Mouse (Mus musculus) embryo, embryonic 11.5 days (tissue): ENCODE results near the gene Pim3.

Source experiments
- DNase-seq: peaks from one replicate; pipeline ENCODE4 v3.0.0-alpha.2; 2012; ENCODE audit warnings: low read depth, low spot score

Pim3 gene

GRCm38 (mm10) chr15:88858141-88858541 is 3.8 kb upstream of the Pim3 start:
- DNase-seq = no peak

GRCm38 (mm10) chr15:88858707-88859106 is 3.3 kb upstream of the Pim3 start:
- no peak for DNase-seq

DNA sequence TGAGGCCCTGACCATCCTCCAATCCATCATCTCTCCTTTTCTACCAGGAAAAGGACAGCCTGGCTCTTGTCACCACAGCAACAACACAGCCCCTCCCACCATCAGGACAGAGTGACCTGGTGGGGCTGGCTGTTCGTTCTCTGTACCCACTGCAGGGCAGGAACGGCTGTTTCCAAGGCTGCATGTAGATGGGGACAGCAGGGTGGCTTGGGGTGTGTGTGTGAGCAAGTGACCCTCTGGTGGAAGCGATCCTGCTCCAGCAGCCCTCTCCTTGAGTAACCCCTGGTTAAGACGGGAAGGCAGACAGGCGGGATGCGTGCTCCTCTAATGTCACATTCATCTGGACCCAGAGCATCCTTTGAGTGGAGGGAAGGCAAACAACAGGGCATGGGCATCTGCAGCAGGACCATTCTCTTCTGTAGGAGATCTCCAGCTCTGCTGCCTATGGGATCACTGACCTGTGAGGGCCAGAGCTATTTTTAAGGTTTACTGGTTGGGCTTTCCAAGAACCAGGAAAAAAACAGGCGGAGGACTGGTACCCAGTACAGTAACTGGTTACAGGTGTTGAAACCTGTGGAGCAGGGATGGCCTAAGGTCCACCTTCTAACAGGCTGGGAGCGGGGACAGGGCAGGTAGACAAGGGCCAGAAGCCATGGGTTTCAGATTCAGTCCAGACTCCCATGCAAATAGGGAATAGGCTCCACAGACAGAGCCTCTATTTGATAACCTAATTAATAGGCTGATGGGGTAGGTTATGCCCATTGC is 2.6 kb upstream of the Pim3 start:
- DNase-seq = no peak

GRCm38 (mm10) chr15:88860781-88861180 is 1.2 kb upstream of the Pim3 start:
- DNase-seq = no peak

- no peak for DNase-seq
Measured at GRCm38 (mm10) chr15:88862881-88863694, 1.1 kb downstream of the Pim3 start.

DNA sequence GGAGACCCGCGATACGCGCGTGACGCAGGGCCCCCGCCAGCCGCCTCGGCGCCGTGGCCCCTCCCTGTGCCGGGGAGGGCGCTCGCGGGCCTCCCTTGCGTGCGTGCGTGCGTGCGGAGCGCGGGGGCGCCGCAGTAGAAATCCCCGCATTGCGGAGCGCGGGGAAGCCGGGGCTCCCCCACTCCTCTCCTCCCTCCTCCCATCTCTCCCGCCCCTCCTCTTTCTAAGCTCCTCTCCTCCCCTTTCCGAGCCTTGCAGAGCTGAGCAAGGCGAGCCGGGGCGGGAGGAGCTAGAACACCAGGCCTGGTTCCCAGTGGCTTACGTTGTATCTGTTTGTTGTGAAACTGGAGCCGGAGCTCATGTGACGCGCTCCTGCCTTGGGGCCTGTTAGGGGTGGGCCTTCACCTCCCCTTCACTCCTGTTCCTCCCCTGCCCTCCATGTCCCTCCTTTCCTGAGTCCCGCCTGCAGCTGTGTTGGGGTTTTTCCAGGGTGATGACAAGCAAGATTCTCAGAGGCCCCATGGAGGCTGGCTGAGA is 1.8 kb downstream of the Pim3 start:
- peak; percentile 84 for DNase-seq

DNA sequence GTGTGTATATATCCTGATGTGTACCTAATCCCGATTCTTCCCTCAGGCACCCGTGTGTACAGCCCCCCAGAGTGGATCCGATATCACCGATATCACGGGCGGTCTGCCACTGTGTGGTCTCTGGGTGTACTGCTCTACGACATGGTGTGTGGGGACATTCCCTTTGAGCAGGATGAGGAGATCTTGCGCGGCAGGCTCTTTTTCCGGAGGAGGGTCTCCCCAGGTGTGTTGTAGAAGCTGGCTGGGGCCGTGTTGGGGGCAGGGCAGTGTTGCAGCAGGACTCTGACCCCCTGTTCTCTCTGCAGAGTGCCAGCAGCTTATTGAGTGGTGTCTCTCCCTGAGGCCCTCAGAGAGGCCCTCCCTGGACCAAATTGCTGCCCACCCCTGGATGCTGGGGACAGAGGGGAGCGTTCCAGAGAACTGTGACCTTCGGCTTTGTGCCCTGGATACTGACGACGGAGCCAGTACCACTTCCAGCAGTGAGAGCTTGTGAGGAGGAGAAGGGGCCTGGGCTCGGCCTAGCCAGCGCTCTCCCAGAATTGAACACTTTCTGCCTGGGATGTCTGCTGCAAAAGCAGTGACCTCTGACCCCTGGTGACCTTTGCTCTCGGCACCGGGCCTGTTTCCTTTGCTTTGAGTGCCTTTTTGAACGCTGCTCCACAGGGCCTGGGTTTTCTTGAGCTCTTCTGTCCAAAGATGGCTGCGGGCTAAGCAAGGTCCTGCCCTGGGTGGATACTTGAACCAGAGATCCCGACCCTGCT is 2.5 kb downstream of the Pim3 start:
- DNase-seq = no peak

DNA sequence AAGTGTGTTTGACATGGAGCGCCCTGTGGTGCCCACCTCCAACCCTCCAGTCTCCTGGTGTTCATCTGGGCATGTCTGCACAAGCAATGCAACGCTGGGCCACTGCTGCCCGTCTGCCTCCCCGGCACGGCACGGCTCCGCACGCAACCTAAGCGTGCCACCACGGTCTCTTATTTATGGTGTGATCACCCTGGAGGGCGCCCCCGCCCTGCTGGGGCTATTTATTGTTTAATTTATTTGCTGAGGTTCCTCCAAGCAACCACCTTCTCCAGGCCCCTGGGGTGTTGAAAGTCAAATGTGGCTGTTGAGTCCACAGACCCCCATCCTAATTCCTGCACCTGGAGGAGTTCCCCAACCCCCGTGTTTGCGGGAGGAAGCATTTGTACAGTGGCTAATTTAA is 3.1 kb downstream of the Pim3 start:
- no peak for DNase-seq

DNA sequence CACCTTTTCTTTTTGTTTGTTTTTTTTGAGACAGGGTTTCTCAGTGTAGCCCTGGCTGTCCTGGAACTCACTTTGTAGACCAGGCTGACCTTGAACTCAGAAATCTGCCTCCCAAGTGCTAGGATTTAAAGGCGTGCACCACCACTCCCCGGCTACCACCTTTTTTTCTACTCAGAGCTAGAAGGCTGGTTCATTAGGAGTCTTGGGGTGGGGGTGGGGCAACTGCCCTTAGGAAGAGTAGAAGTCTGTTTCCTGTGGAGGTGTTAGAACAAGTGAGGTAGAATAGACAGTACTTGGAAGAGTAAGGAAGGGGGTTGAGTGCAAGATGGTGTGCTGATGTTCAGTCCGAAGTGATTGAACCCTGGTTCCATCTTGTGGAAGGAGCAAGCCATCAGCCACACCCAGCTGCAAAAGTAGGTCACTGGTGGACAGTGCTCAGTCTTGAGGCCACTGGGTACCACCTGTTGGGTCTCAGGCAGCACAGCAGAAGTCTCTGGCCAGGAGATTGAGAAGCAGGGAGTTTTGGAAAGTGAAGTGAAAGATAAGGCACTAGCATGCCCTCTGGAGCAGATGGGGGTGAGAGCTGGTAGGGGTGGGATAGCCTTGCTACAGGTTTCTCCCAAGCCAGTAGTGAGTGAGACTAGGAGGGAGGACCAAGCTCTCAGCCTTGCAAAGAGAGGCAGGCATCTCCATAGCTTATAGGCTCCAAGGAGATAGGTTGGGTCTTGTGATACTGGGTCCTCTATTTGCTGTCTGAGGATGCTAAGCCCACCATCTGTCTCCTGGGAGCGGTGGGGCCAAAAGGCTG is 4.1 kb downstream of the Pim3 start:
- DNase-seq = no peak

- no peak for DNase-seq
Measured at GRCm38 (mm10) chr15:88866934-88867356, 5.0 kb downstream of the Pim3 start.

- no peak for DNase-seq
Measured at GRCm38 (mm10) chr15:88867368-88868023, 5.5 kb downstream of the Pim3 start.

DNA sequence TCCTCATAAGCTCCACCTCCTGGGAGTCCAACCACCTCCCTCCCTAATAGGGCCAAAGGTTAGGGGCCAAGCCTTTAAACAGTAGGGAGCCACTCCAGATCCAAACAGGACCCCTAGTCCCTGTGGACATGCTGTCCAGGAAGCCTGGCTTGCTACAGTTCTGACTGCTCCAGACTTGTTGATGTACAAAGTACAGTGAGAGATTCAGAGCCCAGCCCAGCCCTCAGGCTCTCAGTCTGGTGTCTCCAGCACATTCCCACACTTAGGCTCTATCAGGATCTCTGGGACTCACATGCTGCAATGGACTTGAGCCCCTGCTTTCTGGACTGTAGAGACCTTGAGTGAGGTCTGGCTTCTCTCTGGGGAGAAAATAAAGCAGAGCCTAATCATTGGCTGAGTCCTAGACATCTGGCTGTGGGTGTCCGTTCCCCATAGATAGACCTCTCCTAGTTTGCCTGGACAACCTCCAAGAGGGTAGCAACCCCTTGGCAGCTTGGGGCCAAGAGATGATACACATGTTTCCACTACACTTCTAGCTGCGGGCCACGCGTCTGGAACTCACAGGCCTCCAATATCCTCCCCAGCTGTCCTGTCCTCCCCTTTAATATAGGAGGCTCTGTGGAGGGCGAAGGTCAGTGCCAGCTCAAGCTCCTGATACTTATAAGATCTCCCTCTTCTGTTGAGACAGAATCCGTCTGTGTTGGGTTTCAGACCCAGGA is 6.2 kb downstream of the Pim3 start:
- no peak for DNase-seq

- DNase-seq = no peak
Measured at GRCm38 (mm10) chr15:88870418-88871185, 8.6 kb downstream of the Pim3 start.

GRCm38 (mm10) chr15:88874061-88874460 is 12.1 kb downstream of the Pim3 start:
- DNase-seq = no peak

- DNase-seq = no peak
Measured at GRCm38 (mm10) chr15:88874477-88874876, 12.5 kb downstream of the Pim3 start.

GRCm38 (mm10) chr15:88875625-88876081 is 13.7 kb downstream of the Pim3 start:
- DNase-seq = no peak

DNA sequence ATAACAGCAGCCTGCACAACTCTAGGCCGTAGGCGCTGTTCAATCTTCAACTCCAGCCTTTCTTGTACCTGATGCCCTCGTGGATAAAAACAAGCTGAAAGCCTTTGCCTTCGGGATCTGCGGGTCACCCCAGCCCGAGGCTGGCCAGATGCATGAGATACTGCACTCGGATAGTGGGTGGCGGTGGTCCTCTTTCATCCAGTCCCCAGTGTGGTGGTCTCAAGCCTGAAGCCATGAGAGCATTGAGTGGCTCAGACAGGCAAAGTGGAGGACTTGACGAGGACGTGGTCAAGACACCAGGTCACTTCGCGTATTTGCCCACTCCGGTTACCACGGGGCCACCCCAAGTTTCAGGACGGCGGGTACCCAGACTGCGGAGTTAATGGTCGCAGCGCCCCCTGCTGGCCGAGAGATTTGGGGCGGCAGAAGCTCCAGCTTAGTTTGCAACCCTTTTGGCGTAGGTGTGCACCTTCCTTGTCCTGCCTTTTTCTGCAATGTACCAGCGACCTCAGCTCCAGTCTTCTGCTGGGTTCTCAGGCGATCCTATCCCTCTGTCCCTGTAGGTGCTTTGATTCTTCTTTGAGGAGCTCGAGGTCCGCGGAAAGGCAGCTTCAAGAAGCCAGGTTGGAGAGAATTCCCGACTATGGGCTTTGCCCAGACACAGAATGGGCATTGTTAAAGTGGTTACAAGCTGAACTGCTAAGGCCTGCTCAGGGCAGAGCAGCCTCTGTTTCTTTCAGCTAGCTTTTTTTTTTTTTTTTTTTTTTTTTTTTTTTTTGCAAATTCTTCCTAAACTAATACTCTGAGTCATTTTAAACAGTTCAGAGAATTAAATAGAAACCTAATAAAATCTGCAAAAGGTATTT is 14.4 kb downstream of the Pim3 start:
- no peak for DNase-seq

GRCm38 (mm10) chr15:88877021-88877400 is 15.0 kb downstream of the Pim3 start:
- DNase-seq = no peak
